Mouse (Mus musculus): ENCODE results near the gene Zfp212.

The Zfp212 gene

GRCm38 (mm10) chr6:47920447-47921340 lies at the start of gene Zfp212:
Gene Zfp212 (plus strand): TSS chr6:47920476.
- peak; percentile 93 for DNase-seq

GRCm38 (mm10) chr6:47872266-47872665 lies 48.0 kb upstream of the Zfp212 start:
- DNase-seq = no peak

- no peak for DNase-seq
These were observed 43.2 kb upstream of the Zfp212 start, which contains the start of gene Zfp282 for GRCm38 (mm10) chr6:47877058-47877457. Gene Zfp282 (plus strand): TSS chr6:47877204.

GRCm38 (mm10) chr6:47877461-47878132 lies 42.7 kb upstream of the Zfp212 start:
- peak; percentile 94 for DNase-seq

- peak; percentile 18 for DNase-seq
These were observed 42.2 kb upstream of the Zfp212 start for GRCm38 (mm10) chr6:47878133-47878514.

- no peak for DNase-seq
These were observed 41.7 kb upstream of the Zfp212 start for GRCm38 (mm10) chr6:47878593-47878992.

- DNase-seq = no peak
These were observed 41.1 kb upstream of the Zfp212 start for GRCm38 (mm10) chr6:47879049-47879716.

GRCm38 (mm10) chr6:47880166-47880565 lies 40.1 kb upstream of the Zfp212 start:
- DNase-seq = no peak

- no peak for DNase-seq
These were observed 31.4 kb upstream of the Zfp212 start for GRCm38 (mm10) chr6:47888812-47889383.

GRCm38 (mm10) chr6:47899416-47899815 lies 20.9 kb upstream of the Zfp212 start:
- DNase-seq = no peak

- DNase-seq = no peak
These were observed 16.7 kb upstream of the Zfp212 start for GRCm38 (mm10) chr6:47903587-47903986.

- DNase-seq = no peak
These were observed 15.9 kb upstream of the Zfp212 start for GRCm38 (mm10) chr6:47904361-47904760.

- no peak for DNase-seq
These were observed 15.2 kb upstream of the Zfp212 start for GRCm38 (mm10) chr6:47904917-47905695.

GRCm38 (mm10) chr6:47906326-47906725 lies 13.9 kb upstream of the Zfp212 start:
- DNase-seq = no peak

GRCm38 (mm10) chr6:47909007-47909406 lies 11.3 kb upstream of the Zfp212 start:
- no peak for DNase-seq

- no peak for DNase-seq
These were observed 8.6 kb upstream of the Zfp212 start for GRCm38 (mm10) chr6:47911650-47912049.

GRCm38 (mm10) chr6:47912991-47913390 lies 7.3 kb upstream of the Zfp212 start:
- DNase-seq = no peak

GRCm38 (mm10) chr6:47917051-47917450 lies 3.2 kb upstream of the Zfp212 start:
- DNase-seq = no peak

- DNase-seq = no peak
These were observed 1.5 kb upstream of the Zfp212 start for GRCm38 (mm10) chr6:47918768-47919274.

- no peak for DNase-seq
These were observed 430 bp upstream of the Zfp212 start for GRCm38 (mm10) chr6:47919646-47920446.

GRCm38 (mm10) chr6:47942461-47942860 lies 22.2 kb downstream of the Zfp212 start:
- DNase-seq = no peak
